Mouse (Mus musculus) lung, adult 2 months (tissue): Measurements from ENCODE around the gene Il4ra. TPM values are rescaled to one million over a fixed set of nuclear protein-coding genes. Genes with fewer than 3 reads are reported as not detected.

Experiments used
- DNase-seq: peaks from one replicate; pipeline ENCODE4 v3.0.0; 2022
- H3K4me1 ChIP-seq: fragments of 200-500 bp; 2 replicates; pipeline ENCODE4 v1.6.1; 2011; ENCODE audit warnings: low read length; ENCODE audit not compliant: control insufficient read depth, insufficient read depth
- H3K4me3 ChIP-seq: fragments of 200-500 bp; replicated peaks from 2 replicates; pipeline ENCODE3; 2011; ENCODE audit warnings: low read depth, mild to moderate bottlenecking, control low read depth, low read length; ENCODE audit errors: extremely low read depth
- CTCF ChIP-seq: fragments of 200-500 bp; IDR thresholded peaks from 2 replicates; pipeline ENCODE4 v1.5.1; 2011; ENCODE audit warnings: mild to moderate bottlenecking, low read length, control low read depth; ENCODE audit not compliant: insufficient read depth
- POLR2A ChIP-seq: fragments of 200-500 bp; IDR thresholded peaks from 2 replicates; pipeline ENCODE4 v1.6.1; 2011; ENCODE audit warnings: low read depth, mild to moderate bottlenecking, control low read depth, low read length, borderline replicate concordance; ENCODE audit errors: extremely low read depth
- WGBS: fragments of 180-500 bp; shearing (Covaris S2); methylation state at CpG from one replicate; pipeline ENCODE4 v1.1.7; 2018; 5-methylcytosine and 5-hydroxymethylcytosine counted together
- polyA plus RNA-seq: library from polyadenylated mRNA; depleted of rRNA; stranded (reverse); fragments of >200 nt; gene quantifications from 2 replicates; pipeline ENCODE4 v1.2.3, GENCODE M21; 2012

The Il4ra gene
- polyA plus RNA-seq, 1 experiment: 85.2 TPM

DNA sequence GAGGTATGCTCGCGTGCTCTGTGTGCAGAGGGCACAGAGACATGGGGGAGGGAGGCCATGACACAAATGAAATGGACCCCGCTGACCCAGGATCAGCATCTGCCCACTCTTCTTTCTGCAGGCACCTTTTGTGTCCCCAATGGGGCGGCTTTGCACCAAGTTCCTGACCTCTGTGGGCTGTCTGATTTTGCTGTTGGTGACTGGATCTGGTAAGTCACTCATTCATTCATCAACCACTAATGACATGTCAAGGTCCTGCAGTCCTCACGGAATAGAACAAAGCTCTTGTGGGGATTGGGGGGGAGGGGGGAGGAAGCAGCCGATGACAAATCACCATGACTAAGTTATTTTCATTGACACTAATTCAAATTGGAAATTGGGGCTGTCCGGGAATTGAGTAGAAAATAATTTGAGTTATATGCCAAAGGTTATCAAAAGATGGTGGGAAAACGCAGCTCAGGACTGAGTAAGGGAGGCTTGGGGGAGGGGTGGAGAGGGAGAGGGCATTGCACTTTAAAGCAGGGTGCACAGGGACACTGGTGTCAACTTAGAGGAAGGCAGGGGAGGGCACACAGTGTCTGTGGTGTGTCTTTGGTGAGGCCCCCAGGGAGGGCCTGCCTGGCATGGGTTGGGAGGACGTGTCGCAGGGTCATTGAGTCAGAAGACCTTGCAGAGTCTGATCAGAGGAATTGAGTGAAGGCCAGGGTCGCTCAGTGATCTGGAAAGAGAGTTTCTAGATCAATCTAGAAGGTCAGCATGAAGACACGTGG, 13.8 kb downstream of the Il4ra start:
- no peak for DNase-seq
- TF ChIP-seq CTCF (no peak), POLR2A (no peak)
- WGBS: 62% methylated on average over 12 of the region's 12 CpGs

DNA sequence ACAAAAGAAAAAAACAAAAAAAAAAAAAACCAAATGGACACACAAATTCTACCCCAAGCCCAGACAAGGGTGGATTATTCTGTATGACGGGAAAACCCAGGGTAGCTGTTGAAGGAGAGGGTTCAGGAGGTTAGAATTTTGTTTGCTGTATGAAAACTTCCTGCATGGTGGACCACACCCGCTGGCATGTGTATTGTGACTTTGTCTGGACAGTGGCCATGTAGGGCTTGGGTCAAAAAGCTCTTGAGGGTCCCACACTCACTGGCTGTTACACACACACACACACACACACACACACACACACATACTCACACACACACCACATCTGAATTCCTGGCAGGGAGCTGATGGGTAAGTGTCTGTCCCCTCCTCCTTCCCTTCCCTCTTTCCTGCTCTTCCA, 14.5 kb downstream of the Il4ra start:
- Histone ChIP-seq H3K4me3 (no peak overlapping the region), H3K4me1 (peaks cover 16% of the 10 kb centered on the region)
- TF ChIP-seq POLR2A (no peak), CTCF (no peak)
- DNase-seq: no peak
- WGBS: 21% methylated on average over 2 of the region's 2 CpGs

More for the DNA sequence above, 13.8 kb downstream of the Il4ra start:
- H3K4me3 ChIP-seq: no peak overlapping the region
- peaks cover 23% of the 10 kb centered on the region for H3K4me1 ChIP-seq

DNA sequence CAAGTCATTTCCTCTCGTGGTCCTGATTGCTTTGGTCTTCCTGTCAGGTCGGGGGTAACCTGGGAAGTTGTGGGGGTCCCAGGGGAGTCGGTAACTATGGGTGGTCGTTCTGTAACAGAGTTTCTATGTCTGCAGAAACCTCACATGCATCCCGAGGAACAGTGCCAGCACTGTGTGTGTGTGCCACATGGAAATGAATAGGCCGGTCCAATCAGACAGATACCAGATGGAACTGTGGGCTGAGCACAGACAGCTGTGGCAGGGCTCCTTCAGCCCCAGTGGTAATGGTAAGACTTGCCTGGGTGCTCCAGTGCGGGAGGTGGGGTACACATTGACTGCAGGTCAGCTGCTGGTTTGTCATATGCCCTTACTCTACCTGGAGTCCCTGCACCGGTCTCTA, 17.0 kb downstream of the Il4ra start:
- DNase-seq: no peak
- peaks cover 7% of the 10 kb centered on the region for H3K4me1 ChIP-seq
- WGBS: 69% methylated on average over 8 of the region's 8 CpGs
- TF ChIP-seq CTCF (no peak), POLR2A (no peak)
- no peak overlapping the region for H3K4me3 ChIP-seq

DNA sequence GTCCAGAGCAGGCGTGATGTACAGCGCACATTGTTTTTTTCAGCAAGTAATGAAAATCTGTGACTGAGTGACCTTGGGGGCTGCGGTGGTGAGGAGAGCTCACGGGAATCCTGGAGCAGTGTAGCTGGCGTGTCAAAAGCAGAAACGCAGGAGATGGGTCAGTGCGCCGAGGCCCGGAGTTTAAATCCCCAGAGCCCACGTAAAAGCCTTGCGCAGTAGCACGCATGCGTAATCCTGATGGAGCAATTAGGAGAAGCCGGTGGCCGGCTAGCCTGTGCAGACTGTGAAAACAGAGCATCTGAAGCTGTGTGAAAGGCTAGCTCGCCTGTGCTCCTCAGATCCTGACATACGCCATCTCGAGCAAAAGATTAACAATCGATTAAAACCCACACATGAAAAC, 20.0 kb downstream of the Il4ra start:
- DNase-seq: no peak
- H3K4me3 ChIP-seq: no peak overlapping the region
- peaks cover 9% of the 10 kb centered on the region for H3K4me1 ChIP-seq
- TF ChIP-seq CTCF (no peak), POLR2A (no peak)
- 83% methylated on average over 19 of the region's 19 CpGs for WGBS

DNA sequence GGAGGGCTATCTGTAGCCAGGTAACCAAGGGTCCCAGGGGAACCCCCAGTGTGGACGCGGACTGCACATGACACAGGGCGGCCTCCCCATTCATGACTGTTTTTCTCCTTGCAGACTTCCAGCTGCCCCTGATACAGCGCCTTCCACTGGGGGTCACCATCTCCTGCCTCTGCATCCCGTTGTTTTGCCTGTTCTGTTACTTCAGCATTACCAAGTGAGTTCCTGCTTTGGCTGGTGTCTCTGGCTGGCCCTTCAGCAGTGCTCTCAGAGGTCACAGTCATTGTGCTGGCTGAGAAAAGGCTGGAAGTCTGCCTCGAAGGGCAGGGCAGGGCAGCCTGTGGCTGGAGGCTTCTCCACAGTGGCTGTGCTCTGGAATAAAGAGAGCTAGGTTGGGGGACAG, 20.8 kb downstream of the Il4ra start:
- TF ChIP-seq POLR2A (no peak), CTCF (no peak)
- 60% methylated on average over 6 of the region's 6 CpGs for WGBS
- DNase-seq: no peak

DNA sequence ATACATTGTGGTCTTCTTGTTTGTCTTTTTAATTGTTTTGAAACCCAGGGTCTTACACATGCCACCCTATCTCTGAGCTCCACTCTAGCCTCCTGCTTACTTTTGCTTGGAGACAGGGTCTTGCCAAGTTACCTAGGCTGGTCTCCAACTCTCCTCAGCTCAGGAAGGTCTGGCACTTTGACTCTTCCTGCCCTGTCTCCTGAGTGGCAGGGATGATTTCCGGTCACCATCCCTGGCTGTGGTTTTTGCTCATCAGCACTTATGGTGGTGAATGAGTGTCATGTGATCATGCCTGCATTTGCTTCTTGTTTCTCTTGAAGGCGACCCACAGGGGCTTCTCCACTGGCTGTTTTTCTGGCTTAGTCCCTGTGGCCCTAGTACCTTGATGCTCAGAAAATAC, 21.9 kb downstream of the Il4ra start:
- WGBS: 55% methylated on average over 2 of the region's 2 CpGs
- DNase-seq: no peak
- no peak overlapping the region for H3K4me3 ChIP-seq
- TF ChIP-seq CTCF (no peak), POLR2A (no peak)
- peaks cover 21% of the 10 kb centered on the region for H3K4me1 ChIP-seq

More for the DNA sequence above, 20.8 kb downstream of the Il4ra start:
- no peak overlapping the region for H3K4me3 ChIP-seq
- H3K4me1 ChIP-seq: peaks cover 17% of the 10 kb centered on the region

DNA sequence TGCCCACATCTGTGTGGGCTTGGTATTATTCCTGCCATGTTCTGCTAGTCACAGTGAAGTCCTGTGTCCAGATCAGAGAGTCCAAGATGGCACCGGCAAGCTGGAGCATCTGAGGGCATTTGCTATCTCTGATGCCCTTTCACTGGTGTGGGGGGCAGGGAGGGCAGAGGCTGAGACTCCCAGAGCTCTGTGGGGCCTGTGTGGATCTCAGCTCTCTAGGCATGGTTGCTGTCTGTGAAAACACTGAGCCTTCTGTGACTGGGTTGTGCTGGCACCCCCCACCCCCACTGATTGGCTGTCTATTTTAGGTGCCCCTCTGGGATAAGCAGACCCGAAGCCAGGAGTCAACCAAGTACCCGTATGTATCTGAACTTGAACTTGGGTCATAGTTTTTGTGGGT, 22.9 kb downstream of the Il4ra start:
- Histone ChIP-seq H3K4me3 (no peak overlapping the region), H3K4me1 (peaks cover 21% of the 10 kb centered on the region)
- TF ChIP-seq CTCF (no peak), POLR2A (no peak)
- 85% methylated on average over 3 of the region's 3 CpGs for WGBS
- no peak for DNase-seq

DNA sequence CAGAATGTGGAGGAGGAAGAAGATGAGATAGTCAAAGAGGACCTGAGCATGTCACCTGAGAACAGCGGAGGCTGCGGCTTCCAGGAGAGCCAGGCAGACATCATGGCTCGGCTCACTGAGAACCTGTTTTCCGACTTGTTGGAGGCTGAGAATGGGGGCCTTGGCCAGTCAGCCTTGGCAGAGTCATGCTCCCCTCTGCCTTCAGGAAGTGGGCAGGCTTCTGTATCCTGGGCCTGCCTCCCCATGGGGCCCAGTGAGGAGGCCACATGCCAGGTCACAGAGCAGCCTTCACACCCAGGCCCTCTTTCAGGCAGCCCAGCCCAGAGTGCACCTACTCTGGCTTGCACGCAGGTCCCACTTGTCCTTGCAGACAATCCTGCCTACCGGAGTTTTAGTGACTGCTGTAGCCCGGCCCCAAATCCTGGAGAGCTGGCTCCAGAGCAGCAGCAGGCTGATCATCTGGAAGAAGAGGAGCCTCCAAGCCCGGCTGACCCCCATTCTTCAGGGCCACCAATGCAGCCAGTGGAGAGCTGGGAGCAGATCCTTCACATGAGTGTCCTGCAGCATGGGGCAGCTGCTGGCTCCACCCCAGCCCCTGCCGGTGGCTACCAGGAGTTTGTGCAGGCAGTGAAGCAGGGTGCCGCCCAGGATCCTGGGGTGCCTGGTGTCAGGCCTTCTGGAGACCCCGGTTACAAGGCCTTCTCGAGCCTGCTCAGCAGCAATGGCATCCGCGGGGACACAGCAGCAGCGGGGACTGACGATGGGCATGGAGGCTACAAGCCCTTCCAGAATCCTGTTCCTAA, 24.0 kb downstream of the Il4ra start:
- TF ChIP-seq POLR2A (no peak), CTCF (no peak)
- DNase-seq: no peak
- H3K4me1 ChIP-seq: peaks cover 25% of the 10 kb centered on the region
- WGBS: 65% methylated on average over 16 of the region's 16 CpGs
- no peak overlapping the region for H3K4me3 ChIP-seq

DNA sequence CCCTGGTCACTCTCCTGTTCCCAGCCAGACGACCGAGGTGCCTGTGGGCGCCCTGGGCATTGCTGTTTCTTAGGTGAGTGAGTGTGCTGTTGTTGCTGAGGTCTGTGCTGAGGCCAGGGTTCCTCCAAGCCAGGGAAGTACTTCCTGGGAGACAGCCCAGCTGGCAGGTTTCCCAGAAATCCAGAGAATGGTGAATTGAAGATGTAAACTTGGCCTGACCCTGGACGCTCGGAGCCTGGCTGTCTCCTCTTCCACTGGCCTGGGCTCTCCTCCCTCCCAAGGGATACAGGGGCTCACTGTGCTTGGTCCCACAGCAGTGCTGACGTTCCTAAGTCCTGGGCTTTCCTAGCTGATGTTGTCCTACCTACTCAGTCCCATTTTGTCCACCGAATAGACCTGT, 25.1 kb downstream of the Il4ra start:
- H3K4me1 ChIP-seq: peaks cover 29% of the 10 kb centered on the region
- peak; percentile 73 for DNase-seq

More for the DNA sequence above, 25.1 kb downstream of the Il4ra start:
- TF ChIP-seq CTCF: no peak
- no peak for TF ChIP-seq POLR2A
- H3K4me3 ChIP-seq: no peak overlapping the region
- WGBS: 25% methylated on average over 7 of the region's 7 CpGs
